Mouse (Mus musculus) forebrain, embryonic 13.5 days (tissue): Measurements from ENCODE around the gene Slc6a13. TPM values are rescaled to one million over a fixed set of nuclear protein-coding genes. Genes with fewer than 3 reads are reported as not detected.

Experiments
- ATAC-seq: fragments of 200-750 bp; cut with Nextera tagmentation; 2 replicates; pipeline ENCODE4 v1.8.0; 2017
- H3K27ac ChIP-seq: fragments of 300-500 bp; sonication (generic); 2 replicates; pipeline ENCODE4 v1.5.1; 2015; ENCODE audit warnings: inconsistent platforms, mild to moderate bottlenecking, moderate library complexity
- H3K27me3 ChIP-seq: fragments of 300-500 bp; sonication (generic); 2 replicates; pipeline ENCODE4 v1.6.1; 2015; ENCODE audit warnings: mild to moderate bottlenecking, inconsistent platforms
- H3K36me3 ChIP-seq: fragments of 300-500 bp; sonication (generic); 2 replicates; pipeline ENCODE4 v1.6.1; 2015; ENCODE audit warnings: mild to moderate bottlenecking, inconsistent platforms; ENCODE audit not compliant: poor library complexity, severe bottlenecking
- H3K4me1 ChIP-seq: fragments of 300-500 bp; sonication (generic); 2 replicates; pipeline ENCODE4 v1.6.1; 2015; ENCODE audit warnings: inconsistent platforms
- H3K4me2 ChIP-seq: fragments of 300-500 bp; sonication (generic); 2 replicates; pipeline ENCODE4 v1.6.1; 2015; ENCODE audit warnings: inconsistent platforms, mild to moderate bottlenecking, moderate library complexity
- H3K4me3 ChIP-seq: fragments of 300-500 bp; sonication (generic); 2 replicates; pipeline ENCODE4 v1.5.1; 2015; ENCODE audit warnings: mild to moderate bottlenecking, inconsistent platforms
- H3K9ac ChIP-seq: fragments of 300-500 bp; sonication (generic); 2 replicates; pipeline ENCODE4 v1.6.1; 2015; ENCODE audit warnings: mild to moderate bottlenecking, inconsistent platforms
- H3K9me3 ChIP-seq: fragments of 300-500 bp; sonication (generic); replicated peaks from 2 replicates; pipeline ENCODE4 v1.6.1; 2016; ENCODE audit warnings: inconsistent platforms
- WGBS: fragments of 180-500 bp; shearing (Covaris S2); methylation state at CpG from one replicate; pipeline ENCODE4 v1.1.7; 2015; 5-methylcytosine and 5-hydroxymethylcytosine counted together
- polyA plus RNA-seq: library from polyadenylated mRNA; unstranded; fragments of >200 nt; fragmentation: Nextera tagmentation; extraction: Ambion mirVana; gene quantifications from 2 replicates; pipeline ENCODE4 v1.2.1, GENCODE M21; 2015

Slc6a13 gene
- polyA plus RNA-seq, 1 experiment from 2014 or later: 7.7 TPM

GRCm38 (mm10) chr6:121299317-121299716, 710 bp upstream of the Slc6a13 start:
- peaks cover 6% of the 10 kb centered on the region; the same call in 1 of the 2 replicates for H3K4me1 ChIP-seq
- 52% methylated on average over 7 of the region's 7 CpGs for WGBS
- H3K36me3 ChIP-seq: no peaks in the 10 kb centered on the region
- H3K9ac ChIP-seq: no peak overlapping the region
- no peaks in the 10 kb centered on the region for H3K9me3 ChIP-seq
- no peak overlapping the region for H3K4me3 ChIP-seq
- H3K4me2 ChIP-seq: no peak overlapping the region
- no peaks in the 10 kb centered on the region for H3K27me3 ChIP-seq
- H3K27ac ChIP-seq: no peak overlapping the region
- ATAC-seq: no peak

DNA sequence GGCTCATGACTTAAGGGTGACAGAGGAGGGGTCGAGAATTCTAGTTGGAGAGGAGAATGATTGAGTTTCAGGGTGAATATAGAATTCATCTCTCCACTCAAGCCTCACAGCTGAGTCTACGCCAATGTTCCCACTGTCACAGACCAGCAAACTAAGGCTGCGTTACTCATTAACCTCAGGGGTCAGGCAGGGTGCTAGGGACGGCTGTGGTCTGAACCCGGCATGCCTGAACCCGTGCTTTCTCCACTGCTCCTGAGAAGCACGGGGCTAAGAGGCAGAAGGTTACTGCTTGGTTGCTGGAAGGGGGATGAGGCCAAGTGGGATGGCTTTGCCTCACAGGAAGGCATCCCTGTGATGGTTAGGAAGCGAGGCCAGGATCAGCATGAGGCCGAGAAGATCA, 477 bp downstream of the Slc6a13 start:
- H3K27ac ChIP-seq: no peak overlapping the region
- H3K9ac ChIP-seq: no peak overlapping the region
- no peaks in the 10 kb centered on the region for H3K9me3 ChIP-seq
- no peak overlapping the region for H3K4me3 ChIP-seq
- peaks cover 6% of the 10 kb centered on the region; the same call in 1 of the 2 replicates for H3K4me1 ChIP-seq
- no peaks in the 10 kb centered on the region for H3K27me3 ChIP-seq
- no peak for ATAC-seq
- H3K36me3 ChIP-seq: no peaks in the 10 kb centered on the region
- WGBS: 70% methylated on average over 9 of the region's 9 CpGs
- no peak overlapping the region for H3K4me2 ChIP-seq

- H3K27me3 ChIP-seq: no peaks in the 10 kb centered on the region
- peaks cover 6% of the 10 kb centered on the region; the same call in 1 of the 2 replicates for H3K4me1 ChIP-seq
- H3K36me3 ChIP-seq: no peaks in the 10 kb centered on the region
- H3K4me2 ChIP-seq: no peak overlapping the region
- 68% methylated on average over 10 of the region's 10 CpGs for WGBS
- H3K9ac ChIP-seq: no peak overlapping the region
- no peak overlapping the region for H3K4me3 ChIP-seq
- no peak for ATAC-seq
- H3K27ac ChIP-seq: no peak overlapping the region
- H3K9me3 ChIP-seq: no peaks in the 10 kb centered on the region
Measured at GRCm38 (mm10) chr6:121303466-121304220, 3.6 kb downstream of the Slc6a13 start.

GRCm38 (mm10) chr6:121304630-121305029, 4.6 kb downstream of the Slc6a13 start:
- no peak overlapping the region for H3K9ac ChIP-seq
- H3K27ac ChIP-seq: no peak overlapping the region
- H3K9me3 ChIP-seq: no peaks in the 10 kb centered on the region
- peaks cover 6% of the 10 kb centered on the region; the same call in 1 of the 2 replicates for H3K4me1 ChIP-seq
- no peak for ATAC-seq
- H3K4me2 ChIP-seq: no peak overlapping the region
- no peak overlapping the region for H3K4me3 ChIP-seq
- H3K27me3 ChIP-seq: no peaks in the 10 kb centered on the region
- H3K36me3 ChIP-seq: no peaks in the 10 kb centered on the region
- WGBS: 81% methylated on average over 9 of the region's 9 CpGs

GRCm38 (mm10) chr6:121305571-121305970, 5.5 kb downstream of the Slc6a13 start:
- ATAC-seq: no peak
- H3K4me2 ChIP-seq: no peak overlapping the region
- WGBS: 96% methylated on average over 3 of the region's 3 CpGs
- no peaks in the 10 kb centered on the region for H3K27me3 ChIP-seq
- H3K9me3 ChIP-seq: no peaks in the 10 kb centered on the region
- H3K27ac ChIP-seq: no peak overlapping the region
- no peak overlapping the region for H3K4me3 ChIP-seq
- no peaks in the 10 kb centered on the region for H3K36me3 ChIP-seq
- H3K9ac ChIP-seq: no peak overlapping the region
- no peaks in the 10 kb centered on the region for H3K4me1 ChIP-seq

GRCm38 (mm10) chr6:121310984-121311383, 11.0 kb downstream of the Slc6a13 start:
- WGBS: 85% methylated on average over 6 of the region's 6 CpGs
- H3K9ac ChIP-seq: no peak overlapping the region

GRCm38 (mm10) chr6:121319099-121319498, 19.1 kb downstream of the Slc6a13 start:
- H3K4me2 ChIP-seq: no peak overlapping the region
- no peaks in the 10 kb centered on the region for H3K4me1 ChIP-seq
- no peaks in the 10 kb centered on the region for H3K27me3 ChIP-seq
- H3K9me3 ChIP-seq: no peaks in the 10 kb centered on the region
- H3K9ac ChIP-seq: no peak overlapping the region
- H3K36me3 ChIP-seq: no peaks in the 10 kb centered on the region
- ATAC-seq: no peak
- H3K27ac ChIP-seq: no peak overlapping the region
- 63% methylated on average over 6 of the region's 6 CpGs for WGBS
- no peak overlapping the region for H3K4me3 ChIP-seq

More at GRCm38 (mm10) chr6:121310984-121311383, 11.0 kb downstream of the Slc6a13 start:
- no peak for ATAC-seq
- Histone ChIP-seq H3K27ac (no peak overlapping the region), H3K4me2 (no peak overlapping the region), H3K36me3 (no peaks in the 10 kb centered on the region), H3K4me3 (no peak overlapping the region), H3K27me3 (no peaks in the 10 kb centered on the region), H3K4me1 (no peaks in the 10 kb centered on the region), H3K9me3 (no peaks in the 10 kb centered on the region)

GRCm38 (mm10) chr6:121322381-121323110, 22.5 kb downstream of the Slc6a13 start:
- no peak overlapping the region for H3K9ac ChIP-seq
- no peaks in the 10 kb centered on the region for H3K36me3 ChIP-seq
- ATAC-seq: no peak
- 86% methylated on average over 9 of the region's 9 CpGs for WGBS
- no peaks in the 10 kb centered on the region for H3K9me3 ChIP-seq
- no peaks in the 10 kb centered on the region for H3K27me3 ChIP-seq
- no peak overlapping the region for H3K4me2 ChIP-seq
- no peak overlapping the region for H3K4me3 ChIP-seq
- no peaks in the 10 kb centered on the region for H3K4me1 ChIP-seq
- no peak overlapping the region for H3K27ac ChIP-seq

GRCm38 (mm10) chr6:121325298-121325697, 25.3 kb downstream of the Slc6a13 start:
- H3K36me3 ChIP-seq: no peaks in the 10 kb centered on the region
- no peak overlapping the region for H3K4me3 ChIP-seq
- peaks cover 8% of the 10 kb centered on the region for H3K4me1 ChIP-seq
- H3K27ac ChIP-seq: no peak overlapping the region
- no peaks in the 10 kb centered on the region for H3K27me3 ChIP-seq
- H3K9ac ChIP-seq: no peak overlapping the region
- ATAC-seq: no peak
- no peaks in the 10 kb centered on the region for H3K9me3 ChIP-seq
- H3K4me2 ChIP-seq: no peak overlapping the region
- WGBS: 94% methylated on average over 2 of the region's 3 CpGs

DNA sequence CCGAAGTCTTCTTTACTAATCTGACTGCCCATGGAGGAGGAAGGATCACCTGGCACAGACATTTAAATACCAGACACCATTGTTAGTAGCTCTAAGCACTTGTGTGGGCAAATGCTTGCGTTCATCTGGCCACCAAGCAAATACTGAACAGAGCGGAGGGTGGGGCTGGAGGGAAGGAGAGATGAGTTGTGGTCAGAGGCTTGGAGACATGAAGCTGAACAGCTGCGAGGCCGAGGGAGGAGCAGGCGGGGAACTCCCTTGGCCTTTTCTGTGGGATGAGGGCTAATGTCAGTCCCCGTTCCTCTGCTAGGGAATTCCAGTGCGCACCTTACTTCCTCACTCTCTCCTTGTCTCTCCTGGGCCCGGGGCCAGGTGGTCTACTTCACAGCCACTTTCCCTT, 25.7 kb downstream of the Slc6a13 start:
- Histone ChIP-seq H3K9me3 (no peaks in the 10 kb centered on the region), H3K36me3 (no peaks in the 10 kb centered on the region), H3K9ac (no peak overlapping the region), H3K4me2 (no peak overlapping the region), H3K27me3 (no peaks in the 10 kb centered on the region), H3K27ac (no peak overlapping the region), H3K4me1 (peaks cover 9% of the 10 kb centered on the region), H3K4me3 (no peak overlapping the region)
- ATAC-seq: no peak
- 83% methylated on average over 9 of the region's 9 CpGs for WGBS

DNA sequence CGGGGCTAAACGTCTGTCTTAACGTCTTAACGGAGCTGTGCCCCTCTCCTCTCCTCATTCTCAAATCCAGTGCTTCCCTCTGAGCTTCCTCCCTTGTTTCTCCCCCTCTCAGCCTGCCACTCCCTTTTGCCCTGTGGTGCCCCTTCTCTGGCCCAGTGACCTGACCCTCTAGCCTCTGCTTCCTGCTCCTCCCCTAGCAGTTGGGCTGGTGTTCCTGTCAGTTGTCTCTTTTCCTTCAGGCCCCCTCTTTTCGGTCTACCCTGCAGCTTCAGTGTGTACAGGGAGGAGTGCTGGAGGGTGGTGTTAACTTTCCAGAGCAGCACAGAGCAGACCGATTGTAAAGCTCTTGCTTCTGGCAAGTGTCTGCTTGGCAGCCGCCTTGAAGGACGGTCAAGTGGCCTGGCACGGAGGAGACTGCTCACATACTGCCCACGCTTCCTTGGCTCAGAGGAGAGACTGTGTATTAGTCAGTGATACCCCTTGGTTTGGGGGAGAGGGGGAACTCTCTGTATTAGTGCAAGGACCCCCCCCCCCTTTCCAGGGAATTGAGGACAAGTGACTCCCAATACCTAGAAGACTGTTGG, 26.6 kb downstream of the Slc6a13 start:
- H3K27ac ChIP-seq: no peak overlapping the region
- no peak overlapping the region for H3K9ac ChIP-seq
- H3K4me1 ChIP-seq: peaks cover 9% of the 10 kb centered on the region
- H3K4me3 ChIP-seq: no peak overlapping the region
- 80% methylated on average over 10 of the region's 10 CpGs for WGBS
- H3K4me2 ChIP-seq: no peak overlapping the region
- H3K9me3 ChIP-seq: no peaks in the 10 kb centered on the region
- ATAC-seq: no peak
- no peaks in the 10 kb centered on the region for H3K27me3 ChIP-seq
- H3K36me3 ChIP-seq: no peaks in the 10 kb centered on the region

DNA sequence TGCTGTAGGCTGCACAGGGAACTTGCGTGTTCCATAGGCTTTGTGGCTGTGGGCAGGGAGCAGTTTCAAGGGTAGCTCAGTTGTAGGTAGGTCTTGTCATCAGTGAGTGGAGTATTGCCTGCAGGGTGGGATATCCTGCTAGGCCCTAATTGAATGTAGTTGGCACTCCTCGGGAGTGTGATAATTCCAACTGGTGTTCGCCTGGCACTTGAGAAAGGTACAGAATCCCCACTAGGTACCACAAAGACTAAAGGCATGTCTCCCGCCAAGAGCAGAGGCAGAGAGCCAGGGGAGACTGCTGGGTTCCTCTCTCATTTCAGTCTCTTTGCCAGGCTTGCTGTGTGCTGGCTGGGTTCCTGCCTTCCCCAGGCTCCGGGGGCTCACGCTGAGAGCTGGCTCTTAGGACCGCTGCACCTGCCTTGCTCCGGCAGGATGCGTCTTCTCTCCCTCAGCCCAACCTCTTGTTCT, 28.4 kb downstream of the Slc6a13 start:
- ATAC-seq: peak; percentile 70
- 0 out of 2 replicates have a peak overlapping the region, but pooled peaks have one; percentile 17 for H3K27ac ChIP-seq
- no peaks in the 10 kb centered on the region for H3K27me3 ChIP-seq
- WGBS: 47% methylated on average over 9 of the region's 9 CpGs
- no peaks in the 10 kb centered on the region for H3K36me3 ChIP-seq
- no peaks in the 10 kb centered on the region for H3K9me3 ChIP-seq
- H3K9ac ChIP-seq: no peak overlapping the region
- H3K4me3 ChIP-seq: no peak overlapping the region
- peaks cover 9% of the 10 kb centered on the region for H3K4me1 ChIP-seq
- no peak overlapping the region for H3K4me2 ChIP-seq
